Mouse (Mus musculus): Measurements from ENCODE around the gene Tlr6.

Gene Tlr6

GRCm38 (mm10) chr5:64932775-64933174 lies 27.1 kb downstream of the Tlr6 start:
- no peak for DNase-seq (ENCODE audit: low read depth, low spot score)

DNA sequence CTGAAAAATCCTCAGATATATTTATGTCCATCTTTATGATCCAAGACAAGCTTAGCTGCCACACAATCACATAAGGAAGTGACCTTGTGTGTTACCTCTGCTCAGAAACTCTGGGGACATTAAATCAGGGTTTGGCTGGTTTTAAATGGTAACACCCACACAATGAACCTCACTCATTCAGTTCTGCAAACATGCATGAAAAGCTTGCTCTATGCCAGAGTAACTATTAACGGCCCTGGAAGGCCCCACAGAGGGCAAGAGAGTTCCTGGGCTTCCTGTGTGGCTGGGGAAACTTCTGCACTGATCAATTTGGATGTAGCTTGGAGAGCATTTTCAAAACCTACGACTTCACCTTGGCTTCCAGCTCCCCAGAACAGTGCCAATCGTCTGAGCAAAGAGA lies 27.7 kb downstream of the Tlr6 start:
- DNase-seq (ENCODE audit: low read depth, low spot score) = no peak

DNA sequence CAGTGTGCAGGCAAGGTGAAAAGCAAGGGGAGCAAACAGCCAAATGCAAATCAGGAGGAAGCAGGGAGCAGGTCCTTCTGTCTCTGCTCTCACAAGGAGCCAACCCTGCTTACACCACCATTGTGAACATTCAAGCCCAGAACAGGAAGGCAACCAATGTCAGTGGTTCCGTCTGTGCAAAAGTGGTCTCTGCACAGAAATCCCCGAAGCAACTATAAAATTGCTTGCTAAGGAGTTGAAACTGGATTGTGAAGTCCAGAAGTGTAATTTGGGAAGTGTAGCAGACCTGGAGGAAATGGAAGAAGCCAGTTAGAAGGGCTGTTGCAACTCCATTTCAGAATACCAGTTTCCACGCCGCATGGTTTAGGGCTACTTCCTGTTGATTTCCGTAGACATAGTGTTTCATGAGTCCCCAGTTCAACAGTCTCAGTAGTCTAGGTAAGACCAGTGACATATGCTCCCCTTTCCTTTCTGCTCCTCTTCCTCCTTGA lies 37.0 kb downstream of the Tlr6 start:
- DNase-seq (ENCODE audit: low read depth, low spot score) = peak; percentile 10

DNA sequence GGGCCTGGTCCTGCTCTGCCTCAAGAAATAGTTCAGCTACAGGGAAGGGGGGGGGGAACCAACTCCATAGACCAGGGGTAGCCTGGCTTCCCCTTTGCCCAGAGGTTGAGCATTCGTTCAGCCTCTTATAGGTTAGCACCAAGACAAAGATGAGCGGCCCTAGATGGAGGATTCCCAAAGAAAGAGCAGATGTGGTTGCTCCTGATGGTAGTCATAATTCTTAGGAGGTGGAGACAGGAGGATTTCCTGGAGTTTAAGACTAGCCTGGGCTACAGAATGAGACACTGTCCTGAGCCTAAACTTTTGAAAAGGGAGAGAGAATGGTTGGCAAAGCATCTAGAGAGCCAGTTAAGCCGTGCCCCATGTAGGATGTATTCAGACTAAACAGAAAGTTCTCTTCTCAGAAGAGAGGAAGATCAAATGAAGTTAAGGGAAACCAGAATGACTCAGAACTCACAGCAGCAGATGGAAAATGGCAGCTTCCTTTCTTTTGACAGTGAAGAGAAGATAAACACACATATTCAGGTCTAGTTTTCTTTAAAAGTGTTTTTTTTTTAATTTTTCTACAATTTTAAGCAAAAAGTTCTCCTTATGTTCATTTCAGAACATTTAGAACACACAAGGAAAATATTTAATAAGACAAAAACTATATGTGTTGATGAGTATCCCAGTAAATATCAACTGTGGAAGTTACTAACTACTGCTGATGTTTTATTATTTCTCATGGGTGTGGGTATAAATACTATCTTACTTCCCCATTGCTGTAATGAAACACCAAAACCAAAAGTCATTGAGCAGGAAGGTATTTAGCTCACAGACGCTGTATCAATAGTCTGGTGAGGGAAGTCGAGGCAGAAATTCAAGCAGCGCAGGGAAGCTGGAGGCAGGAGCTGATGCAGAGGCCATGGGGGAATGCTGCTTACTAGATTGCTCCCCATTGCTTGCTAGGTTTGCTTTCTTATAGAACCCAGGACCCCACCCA lies 41.0 kb downstream of the Tlr6 start:
- no peak for DNase-seq (ENCODE audit: low read depth, low spot score)

- DNase-seq (ENCODE audit: low read depth, low spot score) = no peak
These were observed 42.2 kb downstream of the Tlr6 start for GRCm38 (mm10) chr5:64917721-64918120.

- DNase-seq (ENCODE audit: low read depth, low spot score) = no peak
These were observed 42.7 kb downstream of the Tlr6 start for GRCm38 (mm10) chr5:64917161-64917560.

DNA sequence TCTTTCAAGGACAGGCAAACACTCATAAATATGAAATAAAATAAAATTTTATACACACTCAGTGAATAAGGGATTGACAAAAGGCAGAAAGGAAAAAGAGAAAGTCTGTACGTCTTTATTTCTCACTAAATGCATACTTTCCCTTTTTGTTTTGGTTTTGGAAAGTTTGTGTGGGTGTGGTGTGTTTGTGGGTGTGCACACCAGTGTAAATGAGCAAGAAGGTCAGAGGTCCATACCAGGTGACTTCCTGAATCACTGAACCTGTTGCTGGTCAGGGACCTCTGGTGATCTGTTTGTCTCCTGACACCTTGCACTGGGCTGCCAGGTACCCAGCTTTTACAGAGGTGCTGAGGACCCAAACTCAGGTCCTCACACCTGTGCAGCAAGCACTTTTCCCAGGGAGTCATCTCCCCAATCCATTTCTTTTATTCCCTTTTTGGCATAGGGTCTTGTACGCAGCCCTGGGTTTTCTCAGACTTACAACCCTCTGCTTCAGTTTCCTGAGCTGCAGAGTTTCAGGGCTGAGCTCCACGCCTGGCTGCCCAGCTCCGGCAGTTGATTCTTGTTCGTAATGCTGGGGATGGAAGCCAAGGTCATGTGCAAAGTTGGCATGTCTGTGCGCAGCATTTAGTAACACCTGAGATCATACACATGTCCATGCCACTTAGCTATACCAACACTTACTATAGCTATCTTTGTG lies 51.2 kb downstream of the Tlr6 start:
- DNase-seq (ENCODE audit: low read depth, low spot score) = no peak

DNA sequence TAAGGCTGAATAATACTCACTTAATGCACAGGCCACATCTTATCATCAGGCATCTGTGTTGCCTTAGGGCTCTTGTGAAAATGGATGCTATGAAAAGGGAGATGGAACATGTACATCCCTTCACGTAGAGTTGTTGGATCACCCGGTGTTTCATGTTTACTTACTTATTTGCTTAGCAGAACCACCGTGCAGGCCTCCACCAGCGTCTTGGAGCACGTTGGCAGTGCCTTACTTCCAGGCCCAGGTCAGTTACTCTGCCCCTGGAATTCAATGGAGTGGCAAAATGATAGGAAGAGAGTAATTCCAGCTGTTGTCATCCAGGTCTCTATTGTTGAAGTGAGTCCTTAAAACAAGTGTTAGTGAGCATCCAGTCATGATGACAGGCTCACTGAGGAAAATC lies 52.0 kb downstream of the Tlr6 start:
- DNase-seq (ENCODE audit: low read depth, low spot score) = no peak

DNA sequence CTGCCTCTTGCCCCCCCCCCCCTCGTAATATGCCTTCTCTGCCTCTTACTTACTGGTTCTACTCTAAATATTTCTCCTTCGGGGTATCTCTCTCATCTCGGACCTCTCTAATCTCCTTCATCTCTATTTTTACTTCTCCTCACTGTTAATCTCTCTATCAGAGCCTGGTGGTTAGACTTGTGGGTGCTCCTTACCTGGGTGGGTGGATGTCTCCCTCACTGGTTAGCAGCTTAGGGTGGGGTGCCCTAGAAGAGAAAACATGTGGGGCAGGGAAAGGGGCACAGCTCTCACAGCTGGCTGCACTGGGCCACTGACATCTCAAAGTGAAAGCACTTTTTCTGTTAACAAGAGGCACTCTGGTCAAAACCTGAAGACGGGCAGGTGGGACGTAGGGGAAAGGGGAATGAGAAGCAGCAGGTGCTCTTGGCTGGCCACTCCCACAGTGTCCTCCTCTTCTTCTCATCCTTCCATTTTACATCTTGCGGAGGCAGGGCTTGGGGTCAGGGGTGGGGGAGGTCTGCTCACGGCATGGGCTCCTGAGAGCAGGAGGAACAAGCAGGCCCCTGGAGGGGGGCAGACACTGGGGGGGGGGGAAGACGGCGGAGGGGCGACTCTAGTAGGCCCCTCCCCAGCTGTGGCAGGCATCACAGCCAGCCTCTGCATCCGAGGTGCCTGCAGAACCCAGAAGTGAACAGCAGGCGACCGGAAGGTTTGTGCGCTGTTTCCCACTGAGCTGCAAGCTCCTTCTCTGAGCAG lies 54.2 kb downstream of the Tlr6 start:
- no peak for DNase-seq (ENCODE audit: low read depth, low spot score)

All from brain, adult 2 months (tissue).